Mouse (Mus musculus): ENCODE data around the gene Gm47289.

Gene Gm47289

GRCm38 (mm10) chr9:119160689-119161088 lies 1.7 kb downstream of the Gm47289 start:
- peak; percentile 29 to 66 for DNase-seq

DNA sequence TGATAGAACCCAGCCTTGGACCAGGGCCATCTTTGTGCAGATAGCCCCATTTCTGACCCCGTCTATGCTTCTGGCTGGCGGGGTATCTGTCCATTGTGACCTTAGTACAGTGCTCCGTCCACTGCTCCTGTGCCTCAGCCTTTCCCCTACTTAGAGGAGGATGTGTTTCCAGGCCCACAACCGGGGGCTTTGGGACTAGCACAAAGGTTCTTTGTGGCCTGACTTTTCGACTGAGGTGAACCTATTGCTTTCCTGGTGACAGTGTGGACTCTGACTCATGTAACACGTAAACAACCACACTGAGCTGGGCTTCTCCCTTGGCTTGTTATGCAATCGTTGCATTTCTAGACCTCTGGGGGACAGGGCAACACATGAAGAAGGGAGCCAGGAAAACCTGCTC lies 5.8 kb downstream of the Gm47289 start:
- peak in 1 of 2 experiments; percentile 32 for DNase-seq

- DNase-seq: peak; percentile 25 to 54
These were observed 6.6 kb downstream of the Gm47289 start for GRCm38 (mm10) chr9:119165548-119165947.

GRCm38 (mm10) chr9:119167608-119168007 lies 8.6 kb downstream of the Gm47289 start:
- no peak for DNase-seq

- no peak for DNase-seq
These were observed 20.3 kb downstream of the Gm47289 start for GRCm38 (mm10) chr9:119179292-119179691.

DNA sequence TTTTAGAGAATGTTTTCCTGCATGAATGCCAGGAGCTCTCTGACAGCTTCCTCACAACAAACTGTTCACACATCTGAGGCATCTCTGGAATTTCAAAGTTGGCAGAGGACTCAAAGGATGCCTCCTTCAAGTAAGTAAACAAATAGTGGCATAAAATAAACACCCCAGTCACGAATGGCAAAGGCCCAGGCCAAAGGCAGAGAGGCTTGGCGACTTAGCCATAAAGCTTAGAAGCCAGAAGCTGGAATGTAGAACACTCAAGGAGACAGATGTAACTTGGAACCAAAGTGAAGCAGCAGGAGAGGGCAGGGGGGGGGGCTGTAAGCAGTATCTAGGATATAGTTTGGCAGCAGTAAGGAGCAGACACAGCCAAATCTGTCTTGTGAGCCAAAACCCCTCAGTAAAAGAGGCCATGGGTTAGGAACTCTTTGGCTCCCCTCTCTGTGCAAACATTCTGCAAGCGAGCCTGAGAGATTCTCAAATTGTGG lies 22.3 kb downstream of the Gm47289 start:
- peak; percentile 31 to 54 for DNase-seq

- DNase-seq: peak; percentile 75 to 80
These were observed 33.4 kb downstream of the Gm47289 start for GRCm38 (mm10) chr9:119192202-119192990.

GRCm38 (mm10) chr9:119199151-119199861 lies 40.3 kb downstream of the Gm47289 start:
- DNase-seq: peak in 1 of 2 experiments; percentile 49

DNA sequence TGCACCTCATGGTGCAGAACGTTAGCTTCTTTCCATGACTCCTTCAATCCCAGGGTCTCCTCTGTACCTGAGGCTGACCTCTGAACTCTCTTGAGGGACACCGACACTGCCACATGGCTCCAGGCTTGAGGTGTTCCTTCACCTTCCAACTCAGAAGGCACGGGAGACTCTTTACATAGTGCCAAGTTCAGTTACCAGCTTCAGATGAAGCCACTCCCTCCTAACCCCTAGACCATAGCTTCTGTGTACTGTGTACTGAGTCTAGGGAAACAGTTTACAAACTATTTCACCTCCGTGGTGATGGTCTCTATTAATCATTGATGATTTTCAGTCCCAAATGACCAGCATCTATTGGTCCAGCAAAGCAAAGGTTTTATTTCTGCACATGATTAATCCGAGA lies 42.7 kb downstream of the Gm47289 start:
- no peak for DNase-seq

DNA sequence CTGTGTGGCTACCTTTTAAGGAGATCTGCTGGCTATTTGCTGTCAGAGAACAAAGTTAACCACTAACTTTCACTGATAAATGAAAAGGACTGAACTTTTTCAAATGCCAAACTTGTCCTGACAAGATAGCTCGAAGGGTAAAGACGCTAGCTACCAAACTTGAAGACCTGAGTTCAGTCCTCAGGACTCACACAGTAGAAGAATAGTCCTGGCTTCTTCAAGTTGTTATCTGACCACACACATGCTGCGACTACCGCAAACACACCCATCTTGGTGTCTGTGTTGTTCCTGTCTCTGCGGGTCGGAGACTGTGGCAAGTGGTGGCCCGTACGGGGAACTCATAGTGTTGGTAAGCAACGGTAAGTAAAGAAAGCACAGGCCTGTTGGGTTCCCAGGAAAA lies 44.7 kb downstream of the Gm47289 start:
- no peak for DNase-seq

GRCm38 (mm10) chr9:119205756-119206155 lies 46.8 kb downstream of the Gm47289 start:
- DNase-seq: no peak

GRCm38 (mm10) chr9:119206666-119207065 lies 47.7 kb downstream of the Gm47289 start:
- DNase-seq: no peak

DNA sequence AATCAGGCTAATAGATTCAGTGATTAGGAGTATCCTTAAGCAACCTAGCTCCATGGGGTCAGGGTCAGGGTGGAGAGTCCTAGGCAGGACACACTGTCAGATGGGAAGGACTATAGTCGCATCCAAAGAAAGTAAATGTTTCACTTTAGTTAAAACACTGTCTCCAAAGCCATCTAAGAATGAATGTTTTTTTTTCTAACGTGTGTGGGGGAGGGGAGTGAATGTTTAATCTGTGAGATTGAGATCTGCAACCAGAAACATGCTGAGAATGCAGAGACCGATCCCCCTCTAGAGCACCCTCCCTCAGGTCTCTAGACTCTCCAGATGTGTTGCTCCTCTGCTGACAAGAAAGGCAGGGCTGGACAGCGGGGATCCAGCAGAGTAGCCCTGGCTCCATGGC lies 48.2 kb downstream of the Gm47289 start:
- DNase-seq: no peak

- DNase-seq: no peak
These were observed 50.0 kb downstream of the Gm47289 start, which contains the start of gene Slc22a13 for GRCm38 (mm10) chr9:119208998-119209397. Gene Slc22a13 (minus strand): TSS chr9:119209098.
